Mouse (Mus musculus) midbrain, embryonic 12.5 days (tissue): ENCODE data around the gene Nfu1. TPM values are rescaled to one million over a fixed set of nuclear protein-coding genes. Genes with fewer than 3 reads are reported as not detected.

ENCODE experiments used
- polyA plus RNA-seq: library from polyadenylated mRNA; unstranded; fragments of >200 nt; fragmentation: Nextera tagmentation; extraction: Ambion mirVana; gene quantifications from 2 replicates; pipeline ENCODE4 v1.2.1, GENCODE M21; 2016

The Nfu1 gene
- polyA plus RNA-seq, 1 experiment from 2014 or later: 90.9 TPM

Other genes starting within 250 kb of the Nfu1 start
- gene Anxa4, start 215.7 kb upstream of the Nfu1 start, polyA plus RNA-seq: 6.1 and 6.2 TPM in 2 replicates
- 30.6 and 35.8 TPM in 2 replicates for gene Aak1, start 159.7 kb upstream of the Nfu1 start, polyA plus RNA-seq
- gene Gfpt1, start 33.6 kb downstream of the Nfu1 start, polyA plus RNA-seq: 18.8 and 19.5 TPM in 2 replicates
- 0.21 TPM in 1 of 2 replicates, not detected in the other for gene D6Ertd527e, start 95.5 kb downstream of the Nfu1 start, polyA plus RNA-seq